Mouse (Mus musculus) bone marrow macrophage, adult 2 months (primary cell): ENCODE data around the gene Slc16a9. TPM values are rescaled to one million over a fixed set of nuclear protein-coding genes. Genes with fewer than 3 reads are reported as not detected.

Experiments used
- H3K27ac ChIP-seq: 2 replicates; pipeline ENCODE4 v1.5.1; 2012; ENCODE audit warnings: low read depth, low read length; ENCODE audit not compliant: insufficient read depth
- H3K4me1 ChIP-seq: 2 replicates; pipeline ENCODE4 v1.6.1; 2012; ENCODE audit warnings: low read length; ENCODE audit not compliant: control insufficient read depth, insufficient read depth
- H3K4me3 ChIP-seq: 2 replicates; pipeline ENCODE4 v1.5.1; 2012; ENCODE audit warnings: mild to moderate bottlenecking, low read length, moderate library complexity; ENCODE audit not compliant: insufficient read depth
- CTCF ChIP-seq: IDR thresholded peaks from 2 replicates; pipeline ENCODE4 v1.5.1; 2012; ENCODE audit warnings: low read depth, mild to moderate bottlenecking, low read length, moderate library complexity
- POLR2A ChIP-seq: IDR thresholded peaks from 2 replicates; pipeline ENCODE4 v1.6.1; 2012; ENCODE audit warnings: mild to moderate bottlenecking, low read depth, low read length, borderline replicate concordance
- polyA plus RNA-seq: library from polyadenylated mRNA; stranded (reverse); fragments of >200 nt; gene quantifications from 2 replicates; pipeline ENCODE4 v1.2.4, GENCODE M21; 2012; ENCODE audit not compliant: missing spikeins, insufficient read depth, insufficient read length

Gene Slc16a9
- polyA plus RNA-seq, 1 experiment, result 0.34 TPM

- Histone ChIP-seq H3K4me3 (no peak overlapping the region), H3K4me1 (peaks cover 2% of the 10 kb centered on the region; the same call in 1 of the 2 replicates), H3K27ac (no peak overlapping the region)
- no peak for TF ChIP-seq POLR2A
- TF ChIP-seq CTCF, result no peak
Observed at GRCm38 (mm10) chr10:70317394-70317965, 72.6 kb downstream of the Slc16a9 start.

GRCm38 (mm10) chr10:70318630-70319029 is 73.7 kb downstream of the Slc16a9 start:
- TF ChIP-seq CTCF (no peak), POLR2A (no peak)
- Histone ChIP-seq H3K27ac (no peak overlapping the region), H3K4me1 (peaks cover 2% of the 10 kb centered on the region; the same call in 1 of the 2 replicates), H3K4me3 (no peak overlapping the region)

DNA sequence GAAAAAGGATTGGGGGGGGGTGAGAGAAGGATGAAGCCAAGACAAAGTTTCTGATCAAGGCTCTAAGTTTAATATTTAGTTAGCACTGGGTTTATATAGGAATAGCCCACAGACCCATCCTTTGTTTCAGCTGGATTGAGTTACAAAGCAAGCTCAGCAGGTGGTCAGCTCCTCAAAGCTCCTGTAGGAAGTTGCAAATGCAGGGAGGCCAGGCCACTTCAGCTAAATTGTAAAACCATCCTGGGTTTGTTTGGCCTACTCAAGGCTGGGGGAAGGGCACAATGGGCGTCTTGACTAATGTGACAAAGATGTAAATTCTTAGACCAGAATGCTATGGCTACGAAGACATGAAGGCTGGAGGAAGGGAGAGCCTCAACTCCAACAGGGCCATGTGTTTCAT is 80.6 kb downstream of the Slc16a9 start:
- Histone ChIP-seq H3K27ac (no peak overlapping the region), H3K4me3 (no peak overlapping the region), H3K4me1 (no peaks in the 10 kb centered on the region)
- TF ChIP-seq POLR2A, result no peak

DNA sequence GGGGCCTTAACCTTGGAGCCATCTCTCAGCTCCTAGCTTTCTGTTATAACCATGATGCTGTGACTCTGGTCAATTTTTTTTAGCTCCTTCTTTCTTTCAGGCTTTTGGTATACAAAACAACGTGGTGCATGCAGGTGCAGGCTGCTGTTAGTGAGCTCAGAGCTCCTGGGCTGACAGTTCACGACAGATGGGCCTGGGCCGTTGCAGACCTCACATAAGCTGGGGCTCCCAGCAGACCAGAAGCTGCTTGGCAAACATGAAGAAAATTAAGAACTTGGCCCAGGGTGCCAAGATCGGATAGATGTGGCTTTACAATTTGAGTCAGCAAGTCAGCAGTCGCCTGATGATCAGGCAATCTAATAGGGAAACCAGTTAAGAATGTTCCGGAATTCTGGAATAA is 82.4 kb downstream of the Slc16a9 start:
- TF ChIP-seq POLR2A (no peak), CTCF (no peak)
- no peaks in the 10 kb centered on the region for H3K4me1 ChIP-seq

GRCm38 (mm10) chr10:70328139-70328538 is 83.2 kb downstream of the Slc16a9 start:
- TF ChIP-seq POLR2A (no peak), CTCF (no peak)
- H3K4me1 ChIP-seq, result no peaks in the 10 kb centered on the region
- no peak overlapping the region for H3K4me3 ChIP-seq
- H3K27ac ChIP-seq, result no peak overlapping the region

More for the DNA sequence above, 82.4 kb downstream of the Slc16a9 start:
- Histone ChIP-seq H3K27ac (no peak overlapping the region), H3K4me3 (no peak overlapping the region)

Other genes starting within 250 kb of the Slc16a9 start
- 30.5 and 33.8 TPM in 2 replicates for gene Ccdc6, start 148.0 kb upstream of the Slc16a9 start, polyA plus RNA-seq
- 2.1 TPM in 1 of 2 replicates, not detected in the other for gene Mrln, start 40.4 kb upstream of the Slc16a9 start, polyA plus RNA-seq
- gene Fam13c, start 195.4 kb downstream of the Slc16a9 start, polyA plus RNA-seq, result not detected in 2 replicates